Mouse (Mus musculus): Measurements from ENCODE around the gene Nfasc. TPM values are rescaled to one million over a fixed set of nuclear protein-coding genes. Genes with fewer than 3 reads are reported as not detected.

The Nfasc gene
- polyA plus RNA-seq, 1 experiment = 0.49 TPM

- Histone ChIP-seq H3K27ac (ENCODE audit: control insufficient read depth, insufficient read depth, low read depth, low read length) (no peak overlapping the region), H3K4me3 (ENCODE audit: control insufficient read depth, low read depth, low read length) (no peak overlapping the region), H3K36me3 (ENCODE audit: control insufficient read depth, insufficient read depth, low read length) (no peaks in the 10 kb centered on the region), H3K4me1 (ENCODE audit: control insufficient read depth, insufficient read depth, low read length) (no peaks in the 10 kb centered on the region), H3K27me3 (ENCODE audit: control insufficient read depth, insufficient read depth, low read length) (no peaks in the 10 kb centered on the region)
- TF ChIP-seq POLR2A (IDR thresholded peaks at IDR 0.05; ENCODE audit: control insufficient read depth, low read depth, low read length) (no peak), CTCF (IDR thresholded peaks at IDR 0.05; ENCODE audit: control insufficient read depth, insufficient read depth, insufficient replicate concordance, low read depth, low read length) (no peak)
These were observed 9.3 kb downstream of the Nfasc start for GRCm38 (mm10) chr1:132732307-132732706.

DNA sequence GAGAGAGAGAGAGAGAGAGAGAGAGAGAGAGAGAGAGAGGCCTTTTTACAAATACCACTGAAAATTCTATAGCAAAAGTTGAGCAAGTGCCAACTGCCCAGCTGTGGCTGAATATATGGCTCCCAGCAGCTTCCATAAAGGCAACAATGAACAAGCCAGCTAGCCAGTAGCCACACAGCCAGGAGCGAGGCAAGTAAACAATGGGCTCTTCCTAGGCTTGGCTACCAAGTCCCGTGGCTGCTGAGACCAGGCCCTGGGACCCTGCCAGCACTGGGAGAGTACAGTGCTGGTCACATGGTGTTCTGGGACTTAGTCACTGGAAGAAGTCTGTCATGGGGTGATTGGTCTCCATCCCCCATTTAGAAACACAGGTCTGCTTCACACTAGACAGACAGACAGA is 14.0 kb downstream of the Nfasc start:
- no peak for TF ChIP-seq CTCF (IDR thresholded peaks at IDR 0.05; ENCODE audit: control insufficient read depth, insufficient read depth, insufficient replicate concordance, low read depth, low read length)
- TF ChIP-seq POLR2A (IDR thresholded peaks at IDR 0.05; ENCODE audit: control insufficient read depth, low read depth, low read length) = no peak
- Histone ChIP-seq H3K36me3 (ENCODE audit: control insufficient read depth, insufficient read depth, low read length) (no peaks in the 10 kb centered on the region), H3K27me3 (ENCODE audit: control insufficient read depth, insufficient read depth, low read length) (no peaks in the 10 kb centered on the region), H3K4me1 (ENCODE audit: control insufficient read depth, insufficient read depth, low read length) (no peaks in the 10 kb centered on the region), H3K27ac (ENCODE audit: control insufficient read depth, insufficient read depth, low read depth, low read length) (no peak overlapping the region), H3K4me3 (ENCODE audit: control insufficient read depth, low read depth, low read length) (no peak overlapping the region)

- Histone ChIP-seq H3K4me3 (ENCODE audit: control insufficient read depth, low read depth, low read length) (no peak overlapping the region), H3K27me3 (ENCODE audit: control insufficient read depth, insufficient read depth, low read length) (no peaks in the 10 kb centered on the region), H3K27ac (ENCODE audit: control insufficient read depth, insufficient read depth, low read depth, low read length) (no peak overlapping the region), H3K36me3 (ENCODE audit: control insufficient read depth, insufficient read depth, low read length) (no peaks in the 10 kb centered on the region), H3K4me1 (ENCODE audit: control insufficient read depth, insufficient read depth, low read length) (no peaks in the 10 kb centered on the region; the same call in 1 of the 2 replicates)
- no peak for TF ChIP-seq CTCF (IDR thresholded peaks at IDR 0.05; ENCODE audit: control insufficient read depth, insufficient read depth, insufficient replicate concordance, low read depth, low read length)
- no peak for TF ChIP-seq POLR2A (IDR thresholded peaks at IDR 0.05; ENCODE audit: control insufficient read depth, low read depth, low read length)
These were observed 19.2 kb downstream of the Nfasc start for GRCm38 (mm10) chr1:132722362-132722761.

DNA sequence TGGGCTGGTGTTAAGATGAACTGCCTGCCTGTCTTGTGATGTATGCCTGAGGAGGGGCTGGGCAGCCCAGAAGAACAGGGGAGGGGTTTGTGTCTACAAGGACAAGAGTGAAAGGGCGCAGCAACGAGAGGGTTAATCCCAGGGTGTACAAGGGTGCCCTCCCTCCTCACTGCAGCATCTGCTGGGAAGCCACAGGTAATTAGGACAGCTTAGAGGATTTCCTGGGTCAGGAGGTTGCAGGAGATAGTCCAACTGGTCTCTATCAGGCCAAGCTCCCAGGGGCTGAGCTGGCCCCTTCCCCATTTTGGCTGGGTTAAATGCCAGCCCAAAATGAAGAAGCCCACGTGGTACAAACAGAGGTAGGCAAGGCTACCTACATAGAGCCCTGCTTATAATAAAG is 20.3 kb downstream of the Nfasc start:
- no peaks in the 10 kb centered on the region; the same call in 1 of the 2 replicates for H3K4me1 ChIP-seq (ENCODE audit: control insufficient read depth, insufficient read depth, low read length)
- no peaks in the 10 kb centered on the region for H3K27me3 ChIP-seq (ENCODE audit: control insufficient read depth, insufficient read depth, low read length)
- H3K4me3 ChIP-seq (ENCODE audit: control insufficient read depth, low read depth, low read length) = no peak overlapping the region
- no peaks in the 10 kb centered on the region for H3K36me3 ChIP-seq (ENCODE audit: control insufficient read depth, insufficient read depth, low read length)
- TF ChIP-seq CTCF (IDR thresholded peaks at IDR 0.05; ENCODE audit: control insufficient read depth, insufficient read depth, insufficient replicate concordance, low read depth, low read length) (no peak), POLR2A (IDR thresholded peaks at IDR 0.05; ENCODE audit: control insufficient read depth, low read depth, low read length) (no peak)
- H3K27ac ChIP-seq (ENCODE audit: control insufficient read depth, insufficient read depth, low read depth, low read length) = no peak overlapping the region

GRCm38 (mm10) chr1:132718225-132718624 is 23.4 kb downstream of the Nfasc start:
- H3K27ac ChIP-seq (ENCODE audit: control insufficient read depth, insufficient read depth, low read depth, low read length) = no peak overlapping the region
- no peaks in the 10 kb centered on the region for H3K36me3 ChIP-seq (ENCODE audit: control insufficient read depth, insufficient read depth, low read length)
- no peaks in the 10 kb centered on the region for H3K27me3 ChIP-seq (ENCODE audit: control insufficient read depth, insufficient read depth, low read length)
- H3K4me1 ChIP-seq (ENCODE audit: control insufficient read depth, insufficient read depth, low read length) = no peaks in the 10 kb centered on the region; the same call in 1 of the 2 replicates
- H3K4me3 ChIP-seq (ENCODE audit: control insufficient read depth, low read depth, low read length) = no peak overlapping the region
- TF ChIP-seq CTCF (IDR thresholded peaks at IDR 0.05; ENCODE audit: control insufficient read depth, insufficient read depth, insufficient replicate concordance, low read depth, low read length) (no peak), POLR2A (IDR thresholded peaks at IDR 0.05; ENCODE audit: control insufficient read depth, low read depth, low read length) (no peak)

DNA sequence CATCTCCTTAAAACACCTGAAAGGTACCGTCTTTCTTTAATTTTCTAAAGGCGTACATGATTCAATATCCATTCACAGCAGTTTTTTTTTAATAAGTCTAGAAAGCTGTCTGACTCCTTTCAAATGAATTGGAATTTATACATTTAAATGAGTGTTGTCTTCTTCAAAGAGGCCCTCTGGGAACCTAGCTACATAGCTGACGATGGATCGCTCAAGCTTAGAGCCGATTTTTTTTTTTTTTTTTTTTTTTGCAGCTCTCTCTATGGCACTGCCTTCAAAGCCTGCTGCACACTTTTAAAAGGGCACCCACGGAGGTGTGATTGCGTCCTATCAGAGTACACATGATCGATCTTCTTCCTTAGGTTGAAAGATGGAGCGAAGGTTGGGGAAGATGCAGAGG is 26.6 kb downstream of the Nfasc start:
- Histone ChIP-seq H3K4me1 (ENCODE audit: control insufficient read depth, insufficient read depth, low read length) (no peaks in the 10 kb centered on the region; the same call in 1 of the 2 replicates), H3K4me3 (ENCODE audit: control insufficient read depth, low read depth, low read length) (no peak overlapping the region), H3K27me3 (ENCODE audit: control insufficient read depth, insufficient read depth, low read length) (no peaks in the 10 kb centered on the region), H3K27ac (ENCODE audit: control insufficient read depth, insufficient read depth, low read depth, low read length) (no peak overlapping the region), H3K36me3 (ENCODE audit: control insufficient read depth, insufficient read depth, low read length) (no peaks in the 10 kb centered on the region)
- TF ChIP-seq CTCF (IDR thresholded peaks at IDR 0.05; ENCODE audit: control insufficient read depth, insufficient read depth, insufficient replicate concordance, low read depth, low read length) (no peak), POLR2A (IDR thresholded peaks at IDR 0.05; ENCODE audit: control insufficient read depth, low read depth, low read length) (no peak)

- H3K36me3 ChIP-seq (ENCODE audit: control insufficient read depth, insufficient read depth, low read length) = no peaks in the 10 kb centered on the region
These were observed 32.2 kb downstream of the Nfasc start for GRCm38 (mm10) chr1:132709419-132709818.

DNA sequence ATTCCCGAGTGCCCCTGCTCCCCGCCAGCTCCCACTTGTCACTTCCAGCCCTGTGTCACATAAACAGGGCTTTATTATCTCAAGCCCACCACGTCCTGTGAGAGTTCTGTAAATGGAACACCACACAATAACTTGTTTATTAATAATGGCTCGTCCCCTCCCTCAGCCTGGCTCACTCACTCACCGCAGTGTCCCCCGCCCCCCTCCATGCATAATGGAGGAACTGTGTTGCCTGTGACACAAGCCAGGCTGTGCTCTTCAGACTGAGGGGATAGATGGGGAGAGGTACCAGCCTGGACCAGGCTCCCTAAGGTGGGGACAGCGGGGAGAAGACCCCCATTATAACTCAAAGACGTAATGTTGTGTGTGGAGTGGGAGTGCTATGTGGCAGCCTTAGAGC is 34.3 kb downstream of the Nfasc start:
- Histone ChIP-seq H3K4me3 (ENCODE audit: control insufficient read depth, low read depth, low read length) (no peak overlapping the region), H3K27ac (ENCODE audit: control insufficient read depth, insufficient read depth, low read depth, low read length) (no peak overlapping the region), H3K27me3 (ENCODE audit: control insufficient read depth, insufficient read depth, low read length) (no peaks in the 10 kb centered on the region), H3K4me1 (ENCODE audit: control insufficient read depth, insufficient read depth, low read length) (no peaks in the 10 kb centered on the region), H3K36me3 (ENCODE audit: control insufficient read depth, insufficient read depth, low read length) (no peaks in the 10 kb centered on the region)
- TF ChIP-seq POLR2A (IDR thresholded peaks at IDR 0.05; ENCODE audit: control insufficient read depth, low read depth, low read length) = no peak

More at GRCm38 (mm10) chr1:132709419-132709818, 32.2 kb downstream of the Nfasc start:
- H3K27ac ChIP-seq (ENCODE audit: control insufficient read depth, insufficient read depth, low read depth, low read length) = no peak overlapping the region
- H3K27me3 ChIP-seq (ENCODE audit: control insufficient read depth, insufficient read depth, low read length) = no peaks in the 10 kb centered on the region
- TF ChIP-seq CTCF (IDR thresholded peaks at IDR 0.05; ENCODE audit: control insufficient read depth, insufficient read depth, insufficient replicate concordance, low read depth, low read length) = no peak
- no peak for TF ChIP-seq POLR2A (IDR thresholded peaks at IDR 0.05; ENCODE audit: control insufficient read depth, low read depth, low read length)
- no peak overlapping the region for H3K4me3 ChIP-seq (ENCODE audit: control insufficient read depth, low read depth, low read length)
- H3K4me1 ChIP-seq (ENCODE audit: control insufficient read depth, insufficient read depth, low read length) = no peaks in the 10 kb centered on the region
